Mouse (Mus musculus) testis, postnatal 10 days (tissue): ENCODE measurements around the gene Sv2c.
"Not testable (repeated sequence)": the region's sequence is repeated elsewhere in the genome, so short reads cannot be mapped to it uniquely, and the experiment has no call there.

Source experiments
- DNase-seq: peaks from one replicate; pipeline ENCODE4 v3.0.0; 2021; ENCODE audit warnings: low spot score

Gene Sv2c

GRCm38 (mm10) chr13:95968031-95968430, 164.3 kb downstream of the Sv2c start:
- DNase-seq: not testable (repeated sequence)

- no peak for DNase-seq
Observed at GRCm38 (mm10) chr13:95966791-95967190, 165.6 kb downstream of the Sv2c start.

- no peak for DNase-seq
Observed at GRCm38 (mm10) chr13:95965596-95965995, 166.8 kb downstream of the Sv2c start.

GRCm38 (mm10) chr13:95965162-95965561, 167.2 kb downstream of the Sv2c start:
- DNase-seq: no peak

- DNase-seq: no peak
Observed at GRCm38 (mm10) chr13:95964226-95964625, 168.2 kb downstream of the Sv2c start.

GRCm38 (mm10) chr13:95963671-95964070, 168.7 kb downstream of the Sv2c start:
- DNase-seq: no peak

GRCm38 (mm10) chr13:95961905-95962304, 170.5 kb downstream of the Sv2c start:
- no peak for DNase-seq

- no peak for DNase-seq
Observed at GRCm38 (mm10) chr13:95961191-95961791, 171.1 kb downstream of the Sv2c start.

GRCm38 (mm10) chr13:95960477-95961185, 171.7 kb downstream of the Sv2c start:
- DNase-seq: no peak

GRCm38 (mm10) chr13:95959651-95960476, 172.5 kb downstream of the Sv2c start:
- DNase-seq: no peak

GRCm38 (mm10) chr13:95957134-95957533, 175.2 kb downstream of the Sv2c start:
- DNase-seq: no peak

GRCm38 (mm10) chr13:95956327-95956781, 176.0 kb downstream of the Sv2c start:
- DNase-seq: no peak

GRCm38 (mm10) chr13:95955204-95955603, 177.2 kb downstream of the Sv2c start:
- DNase-seq: no peak

- DNase-seq: no peak
Observed at GRCm38 (mm10) chr13:95953636-95954035, 178.7 kb downstream of the Sv2c start.

- DNase-seq: no peak
Observed at GRCm38 (mm10) chr13:95952263-95952662, 180.1 kb downstream of the Sv2c start.

- peak; percentile 50 for DNase-seq
Observed at GRCm38 (mm10) chr13:95951098-95951894, 181.1 kb downstream of the Sv2c start.

GRCm38 (mm10) chr13:95950434-95951091, 181.8 kb downstream of the Sv2c start:
- DNase-seq: peak; percentile 34

GRCm38 (mm10) chr13:95949356-95949755, 183.0 kb downstream of the Sv2c start:
- peak; percentile 11 for DNase-seq

- peak; percentile 17 for DNase-seq
Observed at GRCm38 (mm10) chr13:95948821-95949220, 183.6 kb downstream of the Sv2c start.

GRCm38 (mm10) chr13:95948394-95948793, 184.0 kb downstream of the Sv2c start:
- DNase-seq: no peak

- no peak for DNase-seq
Observed at GRCm38 (mm10) chr13:95945937-95946507, 186.4 kb downstream of the Sv2c start.
